In genomic region chr12:36085380-36085779, GRCm38 (mm10) we compare ENCODE assay signal across 16 mouse cellular contexts.
"Had no signal": no experiment of that assay in that cellular context is flagged by ENCODE, and none has a peak within 500 bp of the region (broad histone marks: within the 10 kb centered on the region; RNA-seq: fewer than 3 reads in every experiment).

No protein-coding gene starts in this region.

- H3K27me3 ChIP-seq: neural tube, embryonic 13.5 days; neural tube, embryonic 15.5 days; stomach, embryonic 15.5 days had no signal

- H3K9ac ChIP-seq: neural tube, embryonic 13.5 days; neural tube, embryonic 15.5 days; stomach, embryonic 15.5 days had no signal

- H3K36me3 ChIP-seq: neural tube, embryonic 13.5 days; stomach, embryonic 15.5 days had no signal

- H3K4me2 ChIP-seq: neural tube, embryonic 13.5 days; neural tube, embryonic 15.5 days; stomach, embryonic 15.5 days had no signal

- H3K27ac ChIP-seq: neural tube, embryonic 13.5 days; neural tube, embryonic 15.5 days; stomach, embryonic 15.5 days; stomach, postnatal 0 days had no signal

- H3K4me3 ChIP-seq: neural tube, embryonic 13.5 days; neural tube, embryonic 15.5 days; stomach, embryonic 15.5 days had no signal

- H3K9me3 ChIP-seq: neural tube, embryonic 13.5 days; neural tube, embryonic 15.5 days; stomach, embryonic 15.5 days had no signal

- DNase-seq: retina, postnatal 1 day; right cerebral cortex, adult 18-20 months; right cerebral cortex, postnatal 14 days; right cerebral cortex, postnatal 25 days; right cerebral cortex, postnatal 4 days; spleen, adult 18-20 months; thymus, adult 18-20 months; thymus, adult 2 months; thymus, postnatal 14 days; thymus, postnatal 25 days; thymus, postnatal 36 days; thymus, postnatal 4 days had no signal

- H3K4me1 ChIP-seq: neural tube, embryonic 13.5 days; neural tube, embryonic 15.5 days; stomach, embryonic 15.5 days had no signal
